Mouse (Mus musculus): Measurements from ENCODE around the gene Tmem208.

DNA sequence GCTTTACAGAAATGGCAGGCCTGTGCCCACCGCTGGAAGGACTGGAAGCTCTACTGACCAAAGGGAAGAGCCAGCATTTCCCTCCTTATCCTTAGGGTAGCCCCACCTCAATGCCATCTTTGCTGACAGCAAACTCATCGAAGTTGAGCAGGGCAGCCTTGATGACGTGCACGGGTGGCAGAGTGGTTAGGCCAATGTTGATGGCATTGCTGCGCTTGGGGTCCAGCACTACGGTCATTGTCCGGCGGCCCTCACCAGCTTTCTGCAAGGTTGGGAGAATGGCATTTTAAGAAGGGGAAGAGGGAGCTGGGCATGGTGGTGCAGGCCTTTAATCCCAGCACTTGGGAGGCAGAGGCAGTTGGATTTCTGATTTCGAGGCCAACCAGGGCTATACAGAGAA, 5.8 kb downstream of the Tmem208 start:
- TF ChIP-seq CTCF (conservative IDR thresholded peaks at IDR 0.05; ENCODE audit: low read length) (no peak), NANOG (IDR thresholded peaks at IDR 0.05; ENCODE audit: borderline replicate concordance, low read length) (no peak), POU5F1 (IDR thresholded peaks at IDR 0.05; ENCODE audit: borderline replicate concordance, low read length) (no peak)
